Mouse (Mus musculus) heart, adult 2 months (tissue): Measurements from ENCODE around the gene Gk5.

Source experiments
- EP300 ChIP-seq: fragments of 200-500 bp; IDR thresholded peaks from 2 replicates; pipeline ENCODE4 v1.6.1; 2011; ENCODE audit warnings: low read depth, low read length, control low read depth; ENCODE audit not compliant: insufficient read depth
- POLR2A ChIP-seq: fragments of 200-500 bp; IDR thresholded peaks from 2 replicates; pipeline ENCODE4 v1.6.1; 2011; ENCODE audit warnings: mild to moderate bottlenecking, low read depth, low read length, control low read depth; ENCODE audit not compliant: insufficient read depth

- no peak for TF ChIP-seq POLR2A
- no peak for TF ChIP-seq EP300
Observed at GRCm38 (mm10) chr9:96102846-96103245, 16.3 kb upstream of the Gk5 start.
